Mouse (Mus musculus): ENCODE measurements around the gene Thsd4.

Thsd4 gene

DNA sequence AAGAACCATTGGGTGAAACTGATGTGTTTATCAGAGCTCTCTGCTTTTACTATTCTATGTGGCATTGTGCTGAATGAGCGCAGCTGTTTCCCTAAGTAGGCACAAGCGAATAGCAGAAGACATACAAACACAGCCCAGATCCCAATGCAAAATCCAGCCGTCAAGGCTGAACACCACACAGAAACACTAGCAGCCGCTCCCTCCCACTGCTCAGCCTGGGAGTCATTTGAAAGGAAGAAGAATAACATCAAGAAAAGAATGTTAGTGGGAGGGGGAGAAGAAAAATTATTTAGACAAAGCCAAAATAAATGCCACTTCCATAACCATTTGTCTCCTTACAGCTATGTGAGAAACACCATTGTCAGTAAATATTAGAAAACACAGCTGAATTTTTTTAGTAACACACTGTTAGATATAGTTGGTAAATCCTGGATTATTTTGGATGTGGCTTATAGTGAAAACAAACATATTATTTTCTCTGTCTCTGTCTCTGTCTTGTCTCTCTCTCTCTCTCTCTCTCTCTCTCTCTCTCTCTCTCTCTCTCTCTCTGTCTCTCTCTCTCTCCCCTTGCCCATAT is 148.6 kb downstream of the Thsd4 start:
- DNase-seq, result no peak

DNA sequence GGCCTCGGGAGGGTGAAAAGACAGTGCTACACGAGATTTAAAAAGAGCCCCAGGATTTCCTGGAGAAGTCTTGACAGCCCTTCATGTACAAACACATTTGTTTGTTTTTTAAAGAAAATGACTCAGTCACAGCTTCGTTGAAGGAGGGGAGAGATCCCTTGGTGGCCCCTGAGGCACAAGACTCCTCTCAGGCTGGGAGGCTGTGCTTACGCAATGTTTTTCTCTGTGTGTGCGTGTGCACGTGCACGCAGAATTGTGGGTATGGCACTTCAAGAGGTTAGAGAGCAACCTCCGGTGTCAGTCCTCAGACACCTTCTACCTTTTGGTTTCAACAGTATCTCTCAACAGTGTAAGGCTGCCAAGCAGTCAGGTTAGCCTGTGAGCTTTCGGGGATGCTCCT is 153.3 kb downstream of the Thsd4 start:
- DNase-seq, result no peak

DNA sequence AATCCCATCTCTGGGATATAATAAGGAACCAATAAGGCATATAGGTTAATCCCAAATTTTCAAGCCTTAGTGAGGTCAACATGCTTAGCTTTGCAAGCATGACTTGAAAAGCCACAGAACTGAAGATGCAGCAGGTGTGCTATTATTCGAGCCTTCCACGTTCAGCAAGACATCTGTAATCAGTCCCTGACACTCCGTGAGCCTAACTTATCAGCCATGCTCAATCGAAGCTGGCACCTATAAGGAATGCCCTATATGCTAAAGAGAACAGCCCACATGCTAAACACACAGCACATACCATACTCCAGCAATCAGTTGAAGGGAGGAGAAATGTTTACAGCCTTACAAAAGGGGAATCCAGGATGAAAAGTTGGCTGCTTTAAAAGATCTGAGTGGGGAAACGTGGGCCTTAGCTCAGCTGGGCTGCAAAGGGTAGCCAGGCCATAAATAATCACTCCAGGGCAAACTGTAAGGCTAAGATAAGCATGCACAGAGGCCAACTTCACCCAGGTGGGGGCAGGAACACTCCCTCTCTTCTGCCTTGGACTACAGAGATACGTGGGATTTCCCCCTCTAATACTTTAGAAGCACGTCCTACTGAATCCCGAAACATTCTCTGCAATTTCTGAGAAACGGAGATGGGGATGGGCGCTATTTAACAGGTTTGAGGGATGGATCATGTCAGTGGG is 154.1 kb downstream of the Thsd4 start:
- DNase-seq, result no peak

DNA sequence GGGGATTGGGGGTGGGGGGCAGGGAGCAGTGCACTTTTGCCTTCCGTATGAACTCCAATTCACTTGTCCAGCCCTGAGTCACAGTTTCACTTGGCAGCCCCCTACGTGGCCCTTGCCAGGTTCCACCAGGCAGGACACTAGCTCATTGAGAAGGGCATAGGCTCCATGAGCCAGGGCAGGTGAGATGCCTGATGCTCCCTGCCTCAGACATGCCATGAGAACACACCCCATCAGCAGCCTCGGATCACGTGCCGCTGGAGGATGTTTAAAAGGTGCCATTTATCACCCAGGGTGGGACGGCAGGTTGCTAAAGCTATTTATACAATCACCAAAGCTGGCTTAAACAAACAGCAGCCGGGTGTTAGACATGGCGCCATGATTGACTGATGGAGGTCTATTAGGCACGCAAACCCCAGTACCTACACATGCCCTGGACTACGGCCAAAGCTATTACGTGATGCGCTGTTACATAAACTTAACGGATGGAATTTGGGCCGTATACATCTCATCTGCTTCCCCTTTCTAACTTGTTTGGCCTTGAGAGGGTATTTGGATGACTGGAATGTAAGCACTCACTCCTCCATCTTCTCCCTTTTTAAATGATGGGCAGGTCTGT is 157.6 kb downstream of the Thsd4 start:
- DNase-seq, result no peak

DNA sequence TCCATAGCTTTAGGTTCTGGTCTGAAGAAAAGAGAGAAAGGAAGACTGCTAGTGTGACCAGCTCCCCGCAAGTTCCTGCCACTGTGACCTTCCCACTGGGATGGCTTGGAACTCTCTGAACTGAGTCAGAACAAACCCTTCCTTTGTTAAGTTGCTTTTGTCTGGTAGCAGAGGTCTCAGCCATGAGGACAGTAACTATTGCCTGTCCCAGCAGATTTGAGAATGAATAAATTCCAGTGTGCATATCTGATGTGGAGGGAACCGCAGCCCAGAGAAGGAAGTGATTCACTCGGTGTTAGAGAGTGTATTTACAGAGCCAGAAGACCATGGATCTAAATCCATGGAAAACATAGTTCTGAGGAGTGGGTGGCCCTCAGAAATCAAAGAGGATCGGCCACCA is 169.5 kb downstream of the Thsd4 start:
- DNase-seq, result no peak

DNA sequence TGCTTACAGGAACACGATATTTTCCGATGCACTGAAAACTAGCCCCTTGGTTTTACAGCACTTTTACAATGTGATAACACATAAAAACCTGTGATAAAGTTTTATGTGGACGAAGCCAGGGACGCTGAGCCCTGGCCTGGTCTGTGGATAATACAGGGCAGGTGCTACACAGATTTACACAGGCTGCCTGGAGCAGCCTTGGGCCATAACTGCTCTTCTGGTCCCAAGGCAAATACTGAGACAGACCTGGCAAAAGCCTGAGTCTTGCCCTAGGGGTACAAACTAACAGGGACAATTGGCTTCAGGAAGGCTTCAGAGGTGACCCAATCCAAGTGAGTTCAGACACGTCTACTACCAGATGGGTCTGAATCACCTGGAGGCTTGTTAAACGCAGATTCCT is 170.7 kb downstream of the Thsd4 start:
- no peak for DNase-seq

DNA sequence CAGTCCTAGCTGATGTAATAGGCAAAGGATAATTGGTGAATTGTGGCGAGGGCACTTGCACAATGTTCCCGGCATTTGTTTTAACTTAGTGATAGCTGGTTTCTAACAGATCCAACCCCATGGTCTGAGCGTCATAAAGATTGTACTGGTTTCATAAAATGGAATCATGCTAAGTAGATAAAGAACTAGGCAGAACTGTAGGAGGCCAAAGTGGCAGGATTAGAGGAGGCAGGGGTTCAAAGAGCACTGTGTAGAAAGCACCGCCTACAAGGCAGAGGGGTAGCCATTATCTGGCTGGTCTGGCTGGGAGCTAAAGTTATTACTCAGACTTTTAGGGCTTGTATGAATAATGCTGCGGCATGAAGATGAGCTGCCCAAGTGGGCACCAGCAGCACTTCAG is 185.7 kb downstream of the Thsd4 start:
- DNase-seq, result no peak

DNA sequence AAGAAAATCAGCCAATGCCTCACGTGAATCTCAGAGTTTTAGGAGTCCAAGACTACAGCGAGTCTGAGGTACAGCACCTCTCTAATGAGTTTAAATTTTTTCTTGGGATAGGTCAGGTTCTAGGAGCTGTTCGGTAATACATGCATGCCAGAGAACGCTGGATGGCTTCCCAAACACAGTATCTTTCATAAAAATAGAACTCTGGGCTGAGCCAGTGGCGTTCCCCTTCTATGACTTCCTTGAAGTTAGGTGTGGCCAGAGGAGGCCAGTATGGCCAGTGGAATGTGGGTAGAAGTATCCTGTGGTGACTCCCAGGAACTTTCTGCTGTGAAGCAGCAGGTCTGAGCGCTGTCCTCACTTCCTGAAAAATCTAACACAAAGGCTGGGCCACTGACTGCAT is 186.4 kb downstream of the Thsd4 start:
- DNase-seq, result no peak

DNA sequence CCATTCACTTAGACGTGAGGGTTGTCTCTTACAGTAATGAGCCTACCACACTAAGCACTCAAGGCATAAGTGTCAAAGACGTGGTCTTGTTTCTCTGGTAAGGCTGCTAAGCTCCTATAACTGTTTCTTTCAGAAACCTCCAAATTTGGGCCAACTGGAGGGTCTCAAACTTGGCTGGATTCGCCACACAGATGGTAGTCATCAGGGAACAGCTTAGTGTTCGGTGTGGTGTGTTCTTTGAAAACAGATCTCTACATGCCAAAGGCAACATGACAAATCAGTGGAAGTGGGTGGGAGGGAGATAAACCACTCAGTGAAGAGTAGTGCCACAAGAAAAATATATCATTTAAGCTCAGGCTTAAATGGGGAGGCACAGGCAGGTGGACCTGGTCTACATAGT is 191.9 kb downstream of the Thsd4 start:
- DNase-seq, result peak; percentile 19

DNA sequence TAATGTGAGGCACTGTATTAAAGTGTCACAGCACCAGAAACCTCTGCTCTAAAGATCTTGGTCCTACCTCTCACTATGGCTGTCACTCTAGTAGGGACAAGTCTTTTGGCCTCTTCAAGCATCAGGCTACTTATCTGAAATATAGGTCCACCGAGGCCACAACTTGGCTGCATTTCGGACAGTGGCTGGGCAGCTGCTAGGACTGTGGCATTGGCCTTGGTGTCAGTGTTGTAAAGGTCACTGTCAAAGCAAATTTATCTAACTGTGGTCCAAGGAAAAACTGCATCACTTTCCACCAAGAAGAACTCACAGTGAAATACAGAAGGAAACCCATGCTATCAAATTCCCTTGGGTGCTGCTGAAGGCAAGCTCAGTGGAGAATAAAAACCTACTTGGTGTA is 197.1 kb downstream of the Thsd4 start:
- no peak for DNase-seq

DNA sequence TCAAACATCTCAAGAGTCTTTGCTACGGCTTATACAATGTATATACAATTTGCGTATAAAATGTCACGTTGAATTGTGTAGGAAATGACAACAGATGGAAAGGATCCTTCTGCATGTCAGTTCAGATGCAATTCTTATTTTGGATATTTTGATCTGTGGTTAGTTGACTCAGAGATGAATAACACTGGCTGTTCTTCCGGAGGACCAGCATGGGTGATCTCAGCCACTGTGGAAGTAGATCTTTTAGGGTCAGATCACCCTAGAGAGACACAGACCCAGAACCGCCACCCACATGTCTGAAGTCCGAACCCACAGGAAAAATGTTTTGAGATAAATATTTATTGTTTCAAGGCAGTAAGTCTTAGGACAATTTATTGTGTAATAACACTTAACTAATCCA is 198.4 kb downstream of the Thsd4 start:
- DNase-seq, result no peak

DNA sequence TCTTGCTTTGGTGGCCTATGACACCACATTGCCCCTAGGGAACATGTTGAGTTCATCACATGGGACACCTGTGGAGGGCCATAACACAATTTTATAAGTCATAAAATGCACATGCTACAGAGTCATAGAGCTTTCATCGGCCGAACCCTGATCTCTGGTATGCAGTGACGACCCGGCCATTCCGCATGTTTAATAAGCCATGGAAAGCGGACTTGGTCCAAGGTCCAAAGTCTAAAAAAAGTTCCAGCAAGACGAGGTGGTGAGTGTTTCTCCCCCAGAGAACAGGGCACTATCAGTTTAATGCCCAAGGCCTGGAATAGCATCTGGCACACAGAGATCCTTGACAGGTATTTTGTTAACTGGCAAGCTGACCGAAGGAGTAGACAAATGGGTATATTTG is 204.6 kb downstream of the Thsd4 start:
- no peak for DNase-seq

DNA sequence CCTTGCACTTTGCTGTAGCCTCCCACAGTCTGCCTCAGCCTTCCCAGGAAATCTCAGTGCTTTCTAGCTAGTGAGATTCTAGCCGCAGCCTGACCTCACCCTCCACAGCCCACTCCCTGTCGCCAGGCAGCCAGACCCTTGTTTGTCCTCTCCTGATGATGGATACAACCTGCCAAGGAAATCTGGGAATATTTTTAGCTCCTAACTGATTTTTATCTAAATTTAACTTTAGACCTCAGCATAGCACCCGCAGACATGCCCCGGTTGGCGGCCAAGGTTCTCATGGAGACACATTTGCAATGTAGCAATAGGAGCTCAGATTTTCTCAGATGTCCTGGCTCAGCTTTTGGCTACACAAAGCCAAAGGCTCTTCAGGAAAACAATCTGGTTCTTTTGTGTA is 205.3 kb downstream of the Thsd4 start:
- DNase-seq, result peak; percentile 28

DNA sequence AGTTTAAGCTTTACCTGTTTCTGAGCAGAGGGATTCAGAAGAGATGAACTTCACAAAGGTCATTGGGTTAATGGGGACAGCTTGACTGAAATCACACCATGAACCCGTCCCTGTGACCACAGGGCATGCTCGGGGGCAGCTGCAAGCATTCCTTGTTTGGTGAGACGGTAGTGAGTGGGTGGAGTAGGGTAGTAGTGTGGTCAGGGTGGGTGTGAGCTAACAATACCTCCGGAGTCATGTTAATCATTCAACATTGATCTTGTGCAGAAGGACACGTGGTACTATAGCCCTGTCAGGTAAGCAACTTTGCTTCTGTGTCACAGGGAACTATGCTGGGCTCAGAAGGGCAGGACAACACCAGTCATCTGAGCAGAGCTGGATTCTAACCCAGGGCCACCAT is 206.3 kb downstream of the Thsd4 start:
- no peak for DNase-seq

DNA sequence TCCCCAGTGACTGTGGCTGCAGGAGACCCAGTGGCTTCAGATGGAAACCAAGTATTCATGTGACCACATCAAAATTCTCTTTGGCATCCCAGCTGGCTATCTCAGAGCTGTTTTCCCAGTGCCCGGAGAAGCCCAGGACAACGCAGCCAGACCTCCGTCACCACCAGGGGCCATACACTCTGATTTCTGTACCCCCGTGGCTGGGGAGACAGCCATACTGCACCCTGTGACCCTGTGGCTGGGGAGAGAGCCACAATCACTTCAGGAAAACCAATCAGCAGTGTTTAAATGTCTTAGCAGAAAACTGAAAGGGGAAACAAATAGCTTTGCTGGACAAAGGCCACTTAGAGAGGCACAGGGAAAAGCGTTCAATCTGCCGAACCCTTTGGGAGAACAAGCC is 208.2 kb downstream of the Thsd4 start:
- no peak for DNase-seq

DNA sequence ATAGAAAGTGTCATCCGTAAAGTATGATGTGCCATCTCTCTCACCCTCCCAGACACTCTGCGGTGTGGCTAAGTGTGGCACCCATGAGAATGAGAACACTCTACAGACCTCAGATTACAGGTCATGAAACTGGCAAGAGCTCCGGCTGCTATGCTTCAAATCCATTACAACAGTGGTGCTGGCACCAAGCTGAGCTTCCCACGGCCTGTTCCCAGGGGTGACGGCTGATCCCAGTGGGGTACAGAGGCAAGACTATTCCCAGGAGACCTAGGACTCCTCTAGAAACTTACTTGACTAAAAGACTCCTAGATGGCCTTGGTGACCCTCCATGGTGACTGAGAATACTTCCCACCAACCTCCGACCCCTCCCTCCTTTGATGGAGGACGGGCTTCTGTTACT is 209.2 kb downstream of the Thsd4 start:
- no peak for DNase-seq

DNA sequence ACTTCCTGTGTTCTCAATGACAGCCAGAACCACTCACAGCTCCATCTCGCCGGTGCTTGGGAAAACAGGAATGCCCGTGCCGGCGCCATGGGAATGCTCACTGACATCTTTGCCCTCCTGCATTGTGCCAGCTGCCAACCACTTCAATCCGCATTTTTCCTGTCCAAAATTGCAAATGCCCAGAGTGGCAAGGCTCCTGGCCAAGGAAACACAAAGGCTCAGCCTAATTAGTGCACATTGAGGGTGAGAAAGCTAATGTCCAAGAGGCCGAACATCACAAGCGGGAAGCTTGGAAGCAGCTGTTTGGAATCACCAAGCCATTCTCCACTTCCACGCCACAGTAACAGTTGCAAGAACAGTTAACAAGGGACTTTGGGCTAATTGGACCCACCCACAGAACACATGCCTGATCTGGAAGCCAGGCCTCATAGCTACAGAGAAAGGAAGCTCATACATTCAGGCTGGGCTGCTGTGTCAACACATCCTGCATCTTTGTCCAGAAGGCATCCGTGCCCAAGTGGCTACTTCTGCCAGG is 210.2 kb downstream of the Thsd4 start:
- DNase-seq, result peak; percentile 38

DNA sequence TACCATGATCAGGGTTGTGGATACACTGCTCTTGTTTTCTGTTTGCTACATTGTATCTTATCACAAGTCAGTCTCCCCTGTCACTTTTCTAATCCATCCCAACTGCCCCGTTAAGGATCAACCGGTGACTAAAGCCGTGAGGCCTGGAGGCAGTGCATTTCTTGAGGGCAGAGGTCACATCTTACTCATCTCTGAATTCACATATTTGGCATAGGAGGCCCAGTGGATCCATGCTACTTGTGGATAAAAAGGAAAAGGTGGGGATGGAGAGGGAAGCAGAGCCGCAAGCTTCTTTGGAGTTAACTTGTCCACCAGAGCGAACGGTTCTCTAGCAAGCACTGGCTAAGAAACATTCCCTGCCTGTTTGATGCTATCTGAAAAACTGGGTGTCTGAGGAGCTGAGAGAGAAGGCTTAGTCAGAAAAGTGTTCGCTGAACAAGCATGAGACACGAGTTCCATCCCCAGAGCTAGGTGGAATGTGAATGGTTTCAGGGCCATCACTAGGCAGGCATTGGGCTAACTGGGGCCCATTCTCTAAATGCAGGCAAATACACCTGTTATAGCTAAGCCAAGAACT is 211.0 kb downstream of the Thsd4 start:
- DNase-seq, result no peak

DNA sequence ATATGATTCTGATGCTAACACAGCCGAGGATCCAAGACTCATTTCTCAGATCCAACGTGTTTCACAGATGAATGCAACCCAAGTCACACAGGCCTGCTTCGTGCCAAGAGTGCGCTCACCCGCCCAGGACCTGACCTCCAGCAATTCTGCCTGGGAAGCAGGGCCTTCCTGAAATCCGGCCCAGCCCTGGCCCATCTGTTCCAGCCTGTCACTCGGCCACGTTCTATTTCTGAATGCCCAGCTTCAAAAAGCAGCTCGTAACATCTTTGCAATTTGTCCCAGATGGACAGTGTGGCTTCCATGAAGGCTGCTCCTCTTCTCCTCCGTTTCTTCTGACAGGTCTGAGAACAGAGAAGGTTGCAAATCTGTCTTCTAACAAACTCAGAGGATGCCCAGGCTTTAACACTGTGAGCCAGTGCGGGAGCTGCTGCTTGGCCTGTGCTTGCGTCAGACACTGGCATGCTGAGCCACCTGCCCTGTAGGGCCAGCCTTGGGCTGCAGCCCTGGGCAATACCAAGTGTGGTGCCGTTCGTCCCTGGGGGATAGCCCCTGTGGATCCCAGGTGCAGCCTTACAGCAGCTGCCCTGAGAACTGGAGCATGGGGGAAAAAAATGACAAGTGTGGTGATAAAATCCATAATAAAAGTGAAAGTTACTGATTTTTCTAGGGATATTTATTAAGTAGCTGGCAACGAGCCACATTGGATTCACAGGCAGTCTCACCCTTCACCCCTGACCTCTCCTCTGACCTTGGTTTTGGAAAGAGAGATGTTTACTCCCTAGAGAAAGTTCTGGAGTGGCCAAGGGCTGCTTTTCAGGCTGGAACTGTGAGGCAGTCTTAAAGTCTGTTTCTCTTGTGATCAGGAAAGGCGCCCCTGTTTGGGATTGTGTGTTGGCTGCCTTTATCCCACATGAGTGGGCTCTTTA is 211.8 kb downstream of the Thsd4 start:
- DNase-seq, result peak; percentile 23

DNA sequence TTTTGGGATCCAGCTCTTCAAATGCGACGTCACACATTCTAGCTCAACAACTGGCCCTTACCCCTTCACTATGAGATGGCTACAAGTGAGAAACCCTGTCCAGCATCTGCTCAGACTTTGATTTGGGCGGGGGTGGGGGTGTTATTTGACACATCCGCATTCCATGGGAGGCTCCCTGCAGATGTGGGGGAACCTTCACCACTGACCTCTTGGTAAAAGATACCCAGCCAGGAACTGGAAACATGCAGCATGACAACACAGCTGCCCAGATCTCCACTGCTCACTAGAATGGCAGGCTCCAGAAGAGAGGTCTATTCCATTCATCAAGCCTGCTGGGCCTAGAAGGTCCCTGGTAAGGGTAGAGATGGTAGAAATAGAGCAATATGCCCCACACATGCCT is 213.7 kb downstream of the Thsd4 start:
- no peak for DNase-seq

DNA sequence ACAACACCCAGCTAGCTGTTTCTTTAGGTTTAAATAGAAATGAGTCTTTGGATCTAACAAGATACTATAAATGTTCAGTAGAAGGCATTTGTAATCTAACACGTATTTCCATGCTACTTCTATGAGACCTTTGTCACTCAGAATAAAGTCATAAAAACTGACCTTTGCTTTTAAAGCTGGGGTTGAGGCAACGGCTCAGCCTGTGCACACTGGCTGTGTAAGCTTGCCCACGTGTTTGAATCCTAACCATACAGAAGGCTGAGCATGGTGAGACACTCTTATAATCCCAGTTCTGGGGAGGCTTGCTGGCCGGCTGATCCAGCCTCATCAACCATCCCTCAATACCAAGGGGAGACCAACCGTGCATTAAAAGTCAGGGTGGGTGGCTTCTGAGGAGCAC is 214.4 kb downstream of the Thsd4 start:
- no peak for DNase-seq

DNA sequence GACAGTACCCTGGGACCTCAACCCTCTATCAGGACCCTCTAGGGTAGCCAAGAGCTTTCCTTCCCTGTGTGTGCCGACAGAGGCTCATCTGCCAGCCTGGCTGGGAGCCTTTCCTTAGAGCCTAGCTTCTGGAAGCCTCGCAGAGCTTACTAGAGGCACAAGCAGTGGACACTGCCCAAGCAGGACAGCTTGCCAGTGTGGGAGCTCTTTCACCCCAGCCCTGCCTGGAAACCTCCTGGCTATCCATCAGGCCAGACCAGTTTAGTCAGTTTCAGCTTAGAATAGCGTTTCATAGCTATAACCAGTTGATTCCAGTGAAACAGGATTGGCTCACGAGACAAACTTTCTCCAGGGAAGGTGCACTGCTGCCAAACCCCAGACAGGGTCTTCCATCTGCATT is 215.6 kb downstream of the Thsd4 start:
- no peak for DNase-seq

DNA sequence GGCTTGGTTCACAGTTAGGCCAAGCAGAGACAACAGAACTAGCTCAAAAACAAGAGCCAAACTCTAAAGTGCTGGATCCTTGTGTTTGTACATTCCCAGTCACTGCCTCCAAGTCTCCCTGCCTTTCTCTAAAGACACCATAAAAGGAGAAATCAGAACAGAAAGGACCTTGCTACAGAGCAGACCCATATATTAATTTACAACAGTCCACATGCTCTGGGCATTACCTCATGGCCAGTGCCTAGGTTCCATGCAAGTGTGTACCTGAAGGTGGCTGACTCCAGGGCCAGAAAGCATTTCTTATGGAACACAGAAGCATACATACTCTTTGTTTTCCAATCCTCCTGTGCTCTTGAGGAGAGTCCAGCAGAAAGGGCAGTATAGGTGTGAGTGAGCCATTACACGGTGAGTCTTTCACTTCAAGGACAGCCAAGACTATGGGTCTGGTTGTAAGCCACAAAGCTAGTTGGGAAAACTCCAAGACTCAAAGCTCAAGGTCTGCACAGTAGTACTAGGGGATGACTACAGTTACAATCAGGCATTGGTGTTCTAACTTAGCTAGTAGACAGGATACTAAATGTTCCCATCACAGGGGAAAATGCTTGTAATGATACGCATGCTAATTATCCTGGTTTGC is 216.5 kb downstream of the Thsd4 start:
- no peak for DNase-seq
